Mouse (Mus musculus) forebrain, embryonic 13.5 days (tissue): ENCODE data around the gene Col9a3. TPM values are rescaled to one million over a fixed set of nuclear protein-coding genes. Genes with fewer than 3 reads are reported as not detected.
A peak's percentile ranks its signal among the peaks of the same experiment; 100 is the strongest.

Source experiments
- ATAC-seq: fragments of 200-750 bp; cut with Nextera tagmentation; 2 replicates; pipeline ENCODE4 v1.8.0; 2017
- H3K27ac ChIP-seq: fragments of 300-500 bp; sonication (generic); 2 replicates; pipeline ENCODE4 v1.5.1; 2015; ENCODE audit warnings: inconsistent platforms, mild to moderate bottlenecking, moderate library complexity
- H3K27me3 ChIP-seq: fragments of 300-500 bp; sonication (generic); 2 replicates; pipeline ENCODE4 v1.6.1; 2015; ENCODE audit warnings: mild to moderate bottlenecking, inconsistent platforms
- H3K36me3 ChIP-seq: fragments of 300-500 bp; sonication (generic); 2 replicates; pipeline ENCODE4 v1.6.1; 2015; ENCODE audit warnings: mild to moderate bottlenecking, inconsistent platforms; ENCODE audit not compliant: poor library complexity, severe bottlenecking
- H3K4me1 ChIP-seq: fragments of 300-500 bp; sonication (generic); 2 replicates; pipeline ENCODE4 v1.6.1; 2015; ENCODE audit warnings: inconsistent platforms
- H3K4me2 ChIP-seq: fragments of 300-500 bp; sonication (generic); 2 replicates; pipeline ENCODE4 v1.6.1; 2015; ENCODE audit warnings: inconsistent platforms, mild to moderate bottlenecking, moderate library complexity
- H3K4me3 ChIP-seq: fragments of 300-500 bp; sonication (generic); 2 replicates; pipeline ENCODE4 v1.5.1; 2015; ENCODE audit warnings: mild to moderate bottlenecking, inconsistent platforms
- H3K9ac ChIP-seq: fragments of 300-500 bp; sonication (generic); 2 replicates; pipeline ENCODE4 v1.6.1; 2015; ENCODE audit warnings: mild to moderate bottlenecking, inconsistent platforms
- H3K9me3 ChIP-seq: fragments of 300-500 bp; sonication (generic); replicated peaks from 2 replicates; pipeline ENCODE4 v1.6.1; 2016; ENCODE audit warnings: inconsistent platforms
- WGBS: fragments of 180-500 bp; shearing (Covaris S2); methylation state at CpG from one replicate; pipeline ENCODE4 v1.1.7; 2015; 5-methylcytosine and 5-hydroxymethylcytosine counted together
- polyA plus RNA-seq: library from polyadenylated mRNA; unstranded; fragments of >200 nt; fragmentation: Nextera tagmentation; extraction: Ambion mirVana; gene quantifications from 2 replicates; pipeline ENCODE4 v1.2.1, GENCODE M21; 2015

Gene Col9a3
- polyA plus RNA-seq, 1 experiment from 2014 or later = 17.4 TPM

DNA sequence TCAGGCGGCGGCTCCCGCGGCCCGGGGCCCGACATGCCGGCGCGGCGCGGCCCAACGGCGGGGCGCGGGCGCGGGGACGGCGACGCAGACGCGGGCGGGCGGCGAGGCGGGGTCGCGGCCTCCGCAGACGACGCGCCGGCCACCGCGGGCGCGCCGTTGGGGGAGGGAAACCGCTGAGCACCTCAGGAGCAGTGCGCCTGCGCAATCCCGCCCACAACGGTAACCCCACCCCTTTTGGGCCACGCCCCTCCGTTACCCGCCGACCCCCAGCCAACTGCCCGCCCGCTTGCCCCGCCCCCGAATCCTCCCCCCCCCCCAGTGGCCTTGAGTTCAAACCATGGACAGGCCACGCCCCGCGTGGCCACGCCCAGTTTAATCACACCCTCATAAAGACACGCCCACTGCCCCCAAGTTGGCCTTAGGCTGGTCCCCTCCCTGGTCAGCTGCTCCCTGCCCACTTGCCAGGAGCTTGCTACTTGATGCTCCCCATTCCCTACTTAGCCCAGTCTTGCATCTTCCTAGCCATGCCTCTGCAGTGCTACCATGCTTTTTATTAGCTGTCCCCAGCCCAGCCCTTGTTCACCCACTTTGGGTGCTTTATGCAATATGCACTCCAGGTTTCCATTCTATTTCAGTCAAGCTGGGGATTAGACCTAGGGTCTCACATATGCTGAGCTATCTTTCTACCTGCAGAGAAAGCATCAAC, 45.1 kb downstream of the Col9a3 start, which contains the start of gene Tcfl5:
Gene Tcfl5 (minus strand): TSS at position 154 of the 706 bp plus-strand sequence.
- no peak within 1 kb of the TSS for H3K9ac ChIP-seq
- no peaks in the 10 kb centered on the region for H3K36me3 ChIP-seq
- peaks cover 67% of the 10 kb centered on the region for H3K27me3 ChIP-seq
- no peak for ATAC-seq
- H3K9me3 ChIP-seq = peaks cover 22% of the 10 kb centered on the region
- H3K27ac ChIP-seq = no peak within 1 kb of the TSS
- 2% methylated on average over 31 of the region's 56 CpGs for WGBS
- peaks cover 5% of the 10 kb centered on the region; the same call in 1 of the 2 replicates for H3K4me1 ChIP-seq
- H3K4me2 ChIP-seq = peak within 1 kb of the TSS; percentile 51
- peak within 1 kb of the TSS; percentile 37 for H3K4me3 ChIP-seq

DNA sequence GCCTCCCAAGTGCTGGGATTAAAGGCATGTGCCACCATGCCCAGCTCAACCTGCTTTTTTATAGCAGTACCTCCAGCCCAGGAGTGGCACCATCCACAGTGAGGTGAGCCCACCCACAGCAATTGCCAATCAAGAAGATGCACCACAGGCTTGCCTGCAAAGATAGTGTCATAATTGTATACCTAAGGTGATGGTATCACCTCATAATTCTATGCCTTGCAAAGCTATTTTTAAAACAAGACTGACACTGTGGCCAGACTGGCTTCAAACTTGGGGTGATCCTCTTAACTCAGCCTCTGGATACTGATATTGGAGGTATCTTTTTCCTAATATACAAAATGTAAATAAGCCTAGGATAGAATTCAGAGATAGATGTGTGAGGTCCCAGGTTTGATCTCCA, 46.0 kb downstream of the Col9a3 start:
- H3K27me3 ChIP-seq = peaks cover 65% of the 10 kb centered on the region
- H3K9ac ChIP-seq = no peak overlapping the region
- no peak overlapping the region for H3K27ac ChIP-seq
- no peak overlapping the region for H3K4me2 ChIP-seq
- H3K4me1 ChIP-seq = peaks cover 5% of the 10 kb centered on the region; the same call in 1 of the 2 replicates
- ATAC-seq = no peak
- peaks cover 22% of the 10 kb centered on the region for H3K9me3 ChIP-seq
- no peak overlapping the region for H3K4me3 ChIP-seq
- H3K36me3 ChIP-seq = no peaks in the 10 kb centered on the region

DNA sequence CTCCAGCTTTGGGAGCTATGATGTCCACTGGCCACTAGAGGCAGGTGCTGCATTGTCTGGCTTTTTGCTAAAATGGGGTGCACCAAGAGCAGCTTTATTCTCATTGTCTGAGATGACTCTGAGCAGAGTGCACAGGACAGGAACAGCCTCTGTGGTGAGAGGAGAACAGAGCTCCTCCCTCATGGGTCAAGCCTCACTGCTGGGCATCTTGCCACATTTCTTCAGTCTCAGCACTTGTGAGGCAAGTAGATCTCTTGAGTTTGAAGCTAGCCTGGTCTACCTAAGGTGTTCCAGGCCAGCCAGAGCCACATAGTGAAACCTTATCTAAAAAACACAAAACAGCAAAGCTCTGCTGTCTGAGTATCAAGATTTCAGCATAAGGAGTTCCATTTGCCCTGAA, 49.3 kb downstream of the Col9a3 start:
- Histone ChIP-seq H3K27me3 (peaks cover 40% of the 10 kb centered on the region), H3K4me3 (no peak overlapping the region), H3K27ac (no peak overlapping the region), H3K9ac (no peak overlapping the region), H3K4me2 (no peak overlapping the region), H3K36me3 (no peaks in the 10 kb centered on the region), H3K9me3 (peaks cover 22% of the 10 kb centered on the region), H3K4me1 (peaks cover 2% of the 10 kb centered on the region; the same call in 1 of the 2 replicates)
- no peak for ATAC-seq

DNA sequence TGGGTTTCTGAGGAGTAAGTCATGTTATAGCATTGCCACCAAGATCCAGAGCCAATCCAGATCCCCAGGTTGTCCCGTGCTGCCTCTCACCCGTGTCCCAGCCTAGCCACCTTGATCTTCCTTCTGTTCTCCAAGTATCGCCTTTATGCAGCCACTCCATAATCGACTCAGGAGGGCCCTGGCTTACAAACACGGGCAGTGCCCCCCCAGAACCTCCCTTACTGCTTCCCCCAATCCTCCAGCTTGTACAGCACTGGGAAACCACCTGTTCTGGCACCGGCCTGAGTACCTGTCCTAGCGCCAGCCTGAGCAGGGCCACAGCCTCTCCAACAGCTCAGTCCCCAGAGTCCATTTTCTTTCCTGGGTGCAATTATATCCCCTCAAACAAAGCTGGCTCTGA, 57.1 kb downstream of the Col9a3 start:
- 88% methylated on average over 7 of the region's 7 CpGs for WGBS
- Histone ChIP-seq H3K4me3 (no peak overlapping the region), H3K4me2 (no peak overlapping the region), H3K9me3 (no peaks in the 10 kb centered on the region), H3K27ac (no peak overlapping the region), H3K27me3 (no peaks in the 10 kb centered on the region), H3K9ac (no peak overlapping the region), H3K36me3 (no peaks in the 10 kb centered on the region), H3K4me1 (peaks cover 6% of the 10 kb centered on the region; the same call in 1 of the 2 replicates)
- no peak for ATAC-seq

DNA sequence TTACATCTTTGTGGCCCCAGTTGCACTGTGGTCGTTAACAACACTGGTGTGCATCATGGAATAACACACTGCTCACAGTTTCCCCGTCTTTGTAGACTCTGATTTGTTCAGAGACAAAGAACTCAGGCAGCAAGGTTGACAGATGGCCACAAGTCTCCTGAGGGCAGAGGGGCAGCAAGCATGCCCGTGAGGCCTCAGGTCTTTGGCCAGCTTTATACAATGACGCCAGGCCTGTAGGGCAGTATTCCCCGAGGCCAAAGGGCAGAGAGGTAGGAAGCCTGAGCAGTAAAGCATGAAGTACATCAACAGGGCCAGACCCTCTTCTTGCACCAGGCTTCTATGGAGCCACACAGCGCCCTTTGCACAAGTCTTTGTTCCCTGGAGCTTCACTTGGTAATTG, 57.6 kb downstream of the Col9a3 start:
- no peak overlapping the region for H3K4me3 ChIP-seq
- WGBS = 49% methylated on average over 6 of the region's 6 CpGs
- H3K9me3 ChIP-seq = no peaks in the 10 kb centered on the region
- H3K4me2 ChIP-seq = no peak overlapping the region
- no peak for ATAC-seq
- 0 out of 2 replicates have a peak, but pooled peaks cover under 1% of the 10 kb centered on the region for H3K36me3 ChIP-seq
- no peaks in the 10 kb centered on the region for H3K27me3 ChIP-seq
- no peak overlapping the region for H3K27ac ChIP-seq
- H3K4me1 ChIP-seq = peaks cover 10% of the 10 kb centered on the region; the same call in 1 of the 2 replicates
- H3K9ac ChIP-seq = no peak overlapping the region

DNA sequence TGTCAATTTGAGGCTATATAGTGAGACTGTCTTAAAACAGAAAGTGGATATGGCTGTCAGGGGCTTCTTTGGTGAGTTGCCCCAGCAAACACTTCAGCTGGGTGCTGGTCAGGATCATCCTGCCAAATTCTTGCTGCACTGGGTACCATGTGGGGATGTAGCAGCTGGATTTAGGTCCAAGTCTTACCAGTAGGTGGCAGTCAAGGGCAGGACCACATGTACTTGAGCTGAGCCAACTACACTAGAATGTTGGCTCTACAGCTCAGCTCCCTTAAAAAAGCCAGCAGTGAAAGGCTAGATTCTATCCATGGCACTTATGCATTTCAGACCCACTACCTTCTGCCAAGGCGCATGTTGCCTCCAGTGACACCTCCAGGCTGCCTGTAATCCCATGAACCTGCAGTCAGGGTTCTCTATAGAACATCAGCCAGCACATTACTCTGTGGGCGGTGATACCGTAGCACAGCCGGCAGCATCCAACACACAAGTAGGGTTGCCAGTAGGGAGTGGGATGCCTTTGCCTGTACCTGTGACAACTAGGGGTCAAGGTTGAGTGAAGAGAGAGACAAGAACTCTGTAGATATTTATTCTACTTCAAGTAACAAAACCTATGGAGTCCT, 59.9 kb downstream of the Col9a3 start:
- WGBS = 75% methylated on average over 4 of the region's 4 CpGs
- Histone ChIP-seq H3K4me3 (no peak overlapping the region), H3K9ac (no peak overlapping the region), H3K27me3 (no peaks in the 10 kb centered on the region), H3K4me2 (no peak overlapping the region), H3K36me3 (peaks cover 23% of the 10 kb centered on the region), H3K4me1 (peaks cover 10% of the 10 kb centered on the region; the same call in 1 of the 2 replicates), H3K27ac (no peak overlapping the region), H3K9me3 (no peaks in the 10 kb centered on the region)
- ATAC-seq = peak; percentile 76

DNA sequence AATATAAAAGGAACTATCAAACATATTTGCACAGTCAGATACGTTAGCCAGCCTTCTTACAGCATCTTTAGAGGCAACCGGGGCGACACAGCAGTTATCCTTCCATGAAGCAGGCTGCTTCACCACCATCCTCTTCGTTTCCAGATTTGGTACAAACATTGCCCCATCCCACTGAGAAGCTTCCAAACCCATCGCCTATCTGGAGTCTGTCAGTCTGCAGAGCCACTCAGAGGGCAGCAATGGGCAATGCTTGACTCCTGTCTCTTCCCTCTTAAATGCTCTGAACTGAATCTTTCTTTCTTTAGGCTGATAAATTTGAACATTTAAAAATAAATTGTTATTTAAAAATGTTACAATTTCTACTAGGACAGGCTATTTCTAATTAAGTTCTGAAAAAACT, 60.8 kb downstream of the Col9a3 start:
- H3K9me3 ChIP-seq = no peaks in the 10 kb centered on the region
- no peaks in the 10 kb centered on the region for H3K27me3 ChIP-seq
- no peak overlapping the region for H3K27ac ChIP-seq
- H3K4me2 ChIP-seq = no peak overlapping the region
- H3K36me3 ChIP-seq = peaks cover 24% of the 10 kb centered on the region
- H3K9ac ChIP-seq = no peak overlapping the region
- ATAC-seq = no peak
- H3K4me1 ChIP-seq = peaks cover 10% of the 10 kb centered on the region; the same call in 1 of the 2 replicates
- 87% methylated on average over 5 of the region's 5 CpGs for WGBS
- no peak overlapping the region for H3K4me3 ChIP-seq

DNA sequence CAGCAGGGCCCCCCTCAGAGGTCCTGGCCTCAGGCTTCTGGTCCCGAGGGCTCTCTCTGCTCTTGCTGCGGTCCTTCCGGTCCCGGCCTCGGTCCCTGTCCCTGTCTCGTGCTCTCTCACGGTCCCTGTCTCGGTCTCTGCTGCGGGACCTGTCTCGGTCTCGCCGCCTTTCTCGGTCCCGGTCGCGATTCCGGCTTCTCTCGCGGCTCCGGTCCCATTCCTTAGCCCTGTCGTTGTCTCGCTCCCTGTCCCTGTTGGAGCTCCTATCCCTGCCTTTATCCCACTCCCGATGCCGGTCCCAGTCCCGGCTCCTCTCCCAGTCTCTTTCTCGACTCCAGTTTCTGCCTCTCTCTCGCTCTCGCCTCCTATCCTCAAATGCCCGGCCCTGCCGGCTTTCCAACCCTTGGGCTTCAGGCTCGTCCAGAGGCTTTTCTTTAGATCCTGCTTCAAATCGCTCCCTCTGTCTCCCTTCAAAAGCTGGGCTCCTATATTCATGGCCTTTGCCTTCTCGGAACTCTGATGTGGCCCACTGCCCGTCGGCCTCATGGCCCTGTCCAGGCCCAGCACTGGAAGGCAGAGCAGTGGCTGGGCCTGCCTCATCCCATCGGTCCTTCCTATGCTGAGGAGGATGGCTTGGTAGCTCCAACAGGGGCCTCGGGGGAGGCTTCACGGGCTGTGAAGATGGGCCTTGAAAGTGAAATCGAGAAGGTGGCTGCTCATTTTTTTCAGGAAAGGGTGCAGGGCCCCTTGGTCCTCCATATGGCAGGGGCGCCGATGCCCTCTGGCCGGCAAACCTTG, 62.0 kb downstream of the Col9a3 start:
- 30% methylated on average over 42 of the region's 42 CpGs for WGBS
- peak overlapping the region; percentile 16 for H3K4me3 ChIP-seq

DNA sequence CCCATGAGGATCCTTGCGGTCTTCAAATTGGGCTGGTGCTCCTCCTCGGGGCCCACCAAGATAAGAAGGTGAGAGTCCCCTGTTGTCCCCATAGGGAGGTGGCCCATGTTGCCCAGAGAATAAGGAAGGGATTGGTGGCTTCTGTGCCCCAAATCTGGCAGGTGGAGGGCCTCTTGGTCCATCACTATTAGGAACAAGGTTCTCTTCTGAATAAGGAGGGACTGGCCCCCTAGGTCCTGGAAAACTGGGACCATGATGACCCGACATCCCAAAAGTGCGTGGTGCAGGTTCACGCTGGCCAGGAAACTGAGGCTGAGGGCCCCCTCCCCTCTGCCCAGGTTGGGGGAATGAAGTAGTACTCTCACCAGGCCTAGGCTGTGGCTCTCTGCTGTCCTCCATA, 62.9 kb downstream of the Col9a3 start:
- no peak overlapping the region for H3K9ac ChIP-seq
- H3K27me3 ChIP-seq = no peaks in the 10 kb centered on the region
- no peak overlapping the region for H3K4me3 ChIP-seq
- H3K4me2 ChIP-seq = no peak overlapping the region
- no peak overlapping the region for H3K27ac ChIP-seq
- WGBS = 93% methylated on average over 5 of the region's 5 CpGs
- H3K9me3 ChIP-seq = no peaks in the 10 kb centered on the region
- ATAC-seq = no peak
- peaks cover 10% of the 10 kb centered on the region; the same call in 1 of the 2 replicates for H3K4me1 ChIP-seq
- H3K36me3 ChIP-seq = peaks cover 37% of the 10 kb centered on the region

More for the DNA sequence above, 62.0 kb downstream of the Col9a3 start:
- H3K9me3 ChIP-seq = no peaks in the 10 kb centered on the region
- H3K4me2 ChIP-seq = peak overlapping the region; percentile 44
- peaks cover 28% of the 10 kb centered on the region for H3K36me3 ChIP-seq
- 0 out of 2 replicates have a peak, but pooled peaks have one; percentile 4 for ATAC-seq
- H3K9ac ChIP-seq = peak overlapping the region; percentile 60
- H3K27ac ChIP-seq = no peak overlapping the region
- H3K27me3 ChIP-seq = no peaks in the 10 kb centered on the region
- peaks cover 10% of the 10 kb centered on the region; the same call in 1 of the 2 replicates for H3K4me1 ChIP-seq

DNA sequence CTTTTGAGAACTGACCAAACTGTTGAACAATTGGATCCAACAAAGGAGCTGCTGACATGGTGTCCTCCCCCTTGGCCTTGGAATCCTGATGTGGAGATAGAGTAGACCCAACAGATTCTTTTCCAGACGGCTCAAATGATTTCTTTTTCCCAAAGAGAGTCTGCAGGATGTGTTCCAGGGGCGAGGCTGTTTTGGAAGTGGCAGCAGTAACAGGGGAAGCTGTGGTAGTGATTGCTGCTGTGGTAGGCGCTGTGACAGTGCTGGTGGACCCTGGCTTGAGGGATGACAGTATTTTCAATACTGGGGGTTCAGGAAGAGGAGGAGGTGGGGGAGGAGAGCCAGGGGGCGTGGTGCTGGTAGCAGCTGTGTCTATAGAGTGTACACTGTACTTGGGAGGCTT, 64.4 kb downstream of the Col9a3 start:
- Histone ChIP-seq H3K27ac (no peak overlapping the region), H3K27me3 (no peaks in the 10 kb centered on the region), H3K4me1 (peaks cover 10% of the 10 kb centered on the region; the same call in 1 of the 2 replicates), H3K4me2 (no peak overlapping the region), H3K36me3 (peaks cover 51% of the 10 kb centered on the region), H3K4me3 (no peak overlapping the region), H3K9ac (no peak overlapping the region), H3K9me3 (no peaks in the 10 kb centered on the region)
- WGBS = 90% methylated on average over 4 of the region's 4 CpGs
- no peak for ATAC-seq
